Mouse (Mus musculus) cerebellum, adult 2 months (tissue): ENCODE results near the gene Nsmce1.

ENCODE experiments used
- CTCF ChIP-seq: fragments of 200-500 bp; IDR thresholded peaks from 2 replicates; pipeline ENCODE4 v1.5.1; 2011; ENCODE audit warnings: low read depth, mild to moderate bottlenecking, control low read depth, low read length, moderate library complexity, borderline replicate concordance; ENCODE audit not compliant: insufficient read depth
- POLR2A ChIP-seq: fragments of 200-500 bp; IDR thresholded peaks from 2 replicates; pipeline ENCODE4 v1.6.1; 2011; ENCODE audit warnings: low read length, control low read depth, borderline replicate concordance; ENCODE audit not compliant: insufficient read depth

- no peak for TF ChIP-seq POLR2A
- TF ChIP-seq CTCF: no peak
Measured at GRCm38 (mm10) chr7:125418413-125418812, 73.0 kb downstream of the Nsmce1 start.
